Comparison of ENCODE assay signal across 8 mouse cellular contexts in the genomic region with DNA sequence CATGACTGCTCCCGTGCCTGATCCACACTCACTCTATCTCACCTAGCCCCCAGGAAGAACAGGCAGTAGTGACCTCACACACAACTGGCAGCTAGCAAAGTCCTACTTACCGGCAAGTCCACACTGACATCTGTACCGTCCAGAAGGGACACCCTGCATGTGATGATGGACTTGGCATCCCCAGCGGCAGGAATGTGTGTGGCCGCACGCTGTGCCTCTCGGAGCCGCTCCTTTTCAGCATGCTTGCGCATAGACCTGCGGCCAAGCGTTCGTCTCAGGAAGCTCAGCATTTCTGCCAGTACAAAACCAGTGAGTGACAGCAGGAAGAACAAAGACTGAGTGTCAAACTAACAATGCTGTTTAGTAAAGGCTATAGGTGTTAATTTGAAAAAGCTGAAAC. TPM values are rescaled to one million over a fixed set of nuclear protein-coding genes. Genes with fewer than 3 reads are reported as not detected.
DNase-seq lines count a peak whose midpoint lies in the region; ATAC-seq lines count a peak whose summit lies in the region.

No protein-coding gene starts in this region.

- no peak for ATAC-seq in erythroblast, adult 5-6 weeks (replicated peaks; ENCODE audit: low FRiP score, poor library complexity, severe bottlenecking)

- intact Hi-C loops in left cerebral cortex, postnatal 4 days (cut with DNase I): no loop called here
- intact Hi-C loops in left cerebral cortex, postnatal 25 days (cut with DNase I): no loop called here

- DNase-seq in left cerebral cortex, postnatal 4 days: peak; percentile 40
- no peak for DNase-seq in left cerebral cortex, postnatal 25 days (ENCODE audit: low spot score in 2 of 2)
- peak; percentile 25 for DNase-seq in embryo, embryonic 9.5 days (ENCODE audit: extremely low spot score)
- DNase-seq in heart, postnatal 4 days: peak; percentile 65
- peak; percentile 34 for DNase-seq in lung, postnatal 10 days
- DNase-seq in gastrocnemius, adult 8-10 months (ENCODE audit: low spot score in 2 of 2): no peak
- no peak for DNase-seq in adrenal gland, postnatal 4 days (ENCODE audit: low spot score in 2 of 2)

RNA-seq across cellular contexts. Expression of gene Epb41l5, which starts 6.4 kb away (rescaled TPM):
- total RNA-seq in left cerebral cortex, postnatal 4 days (2021): 10 to 100 TPM; 10.5 to 11.5 TPM
- 1 to 10 TPM; 6.0 to 8.0 TPM for total RNA-seq in left cerebral cortex, postnatal 25 days (2021)
- total RNA-seq in heart, postnatal 4 days (2021): 1 to 10 TPM; 5.5 to 7.9 TPM
- 1 to 10 TPM; 4.4 to 5.9 (median 5.6) TPM for total RNA-seq in gastrocnemius, adult 8-10 months (2022)
- 10 to 100 TPM; 13.1 to 20.2 TPM for total RNA-seq in adrenal gland, postnatal 4 days (2021)
- total RNA-seq in erythroblast, adult 5-6 weeks (2015; ENCODE audit: low replicate concordance): 0.42 TPM in 1 of 2 replicates, not detected in the other
- not detected in 2 replicates for total RNA-seq in erythroblast, adult 5-6 weeks (2017; ENCODE audit: low replicate concordance)

Comparison
In these comparisons a context has a peak if more than half of its experiments do, and no peak if none do; other contexts are left out.
1. DNase-seq: peak in left cerebral cortex, postnatal 4 days (single experiment), embryo, embryonic 9.5 days (single experiment), heart, postnatal 4 days (single experiment) and lung, postnatal 10 days (single experiment); none in left cerebral cortex, postnatal 25 days (0 of 2), gastrocnemius, adult 8-10 months (0 of 2) and adrenal gland, postnatal 4 days (0 of 2).